Mouse (Mus musculus): ENCODE data around the gene Sergef.

GRCm38 (mm10) chr7:46473141-46473540, 166.5 kb downstream of the Sergef start:
- TF ChIP-seq CTCF (IDR thresholded peaks at IDR 0.05; ENCODE audit: borderline replicate concordance, control insufficient read depth, extremely low read depth, insufficient read depth, low read length, poor library complexity), result no peak
- TF ChIP-seq POLR2A (IDR thresholded peaks at IDR 0.05; ENCODE audit: control insufficient read depth, extremely low read depth, insufficient read depth, low read length, poor library complexity), result no peak

Measured in thymus, adult 2 months (tissue).